Mouse (Mus musculus) right cerebral cortex, adult 18-20 months (tissue): Measurements from ENCODE around the gene Pin1.
"Not testable (repeated sequence)": the region's sequence is repeated elsewhere in the genome, so short reads cannot be mapped to it uniquely, and the experiment has no call there.

Source experiments
- DNase-seq: peaks from one replicate; pipeline ENCODE4 v3.0.0; 2022; ENCODE audit warnings: mixed read lengths

Gene Pin1

GRCm38 (mm10) chr9:20662874-20663273, 11.0 kb downstream of the Pin1 start:
- peak; percentile 29 for DNase-seq

GRCm38 (mm10) chr9:20663956-20664355, 12.1 kb downstream of the Pin1 start:
- DNase-seq: peak; percentile 87

- peak; percentile 60 for DNase-seq
These were observed 12.5 kb downstream of the Pin1 start for GRCm38 (mm10) chr9:20664366-20664765.

GRCm38 (mm10) chr9:20664982-20665637, 13.2 kb downstream of the Pin1 start:
- no peak for DNase-seq

- peak; percentile 28 for DNase-seq
These were observed 14.0 kb downstream of the Pin1 start for GRCm38 (mm10) chr9:20665925-20666324.

GRCm38 (mm10) chr9:20666510-20667034, 14.7 kb downstream of the Pin1 start:
- DNase-seq: no peak

GRCm38 (mm10) chr9:20668065-20668464, 16.2 kb downstream of the Pin1 start:
- DNase-seq: no peak

- no peak for DNase-seq
These were observed 20.2 kb downstream of the Pin1 start for GRCm38 (mm10) chr9:20672047-20672446.

GRCm38 (mm10) chr9:20677892-20678291, 26.0 kb downstream of the Pin1 start:
- DNase-seq: peak; percentile 51

- DNase-seq: no peak
These were observed 28.6 kb downstream of the Pin1 start for GRCm38 (mm10) chr9:20680378-20680958.

GRCm38 (mm10) chr9:20681546-20682388, 29.9 kb downstream of the Pin1 start:
- no peak for DNase-seq

- no peak for DNase-seq
These were observed 30.5 kb downstream of the Pin1 start for GRCm38 (mm10) chr9:20682389-20682722.

- peak; percentile 87 for DNase-seq
These were observed 33.4 kb downstream of the Pin1 start for GRCm38 (mm10) chr9:20685081-20685861.

GRCm38 (mm10) chr9:20689403-20689802, 37.5 kb downstream of the Pin1 start:
- no peak for DNase-seq

- DNase-seq: no peak
These were observed 38.0 kb downstream of the Pin1 start for GRCm38 (mm10) chr9:20689913-20690312.

- not testable (repeated sequence) for DNase-seq
These were observed 38.6 kb downstream of the Pin1 start for GRCm38 (mm10) chr9:20690449-20690848.

- peak; percentile 32 for DNase-seq
These were observed 41.0 kb downstream of the Pin1 start for GRCm38 (mm10) chr9:20692863-20693262.

GRCm38 (mm10) chr9:20694721-20695235, 42.9 kb downstream of the Pin1 start:
- DNase-seq: no peak

GRCm38 (mm10) chr9:20696107-20696712, 44.3 kb downstream of the Pin1 start:
- peak; percentile 49 for DNase-seq

- no peak for DNase-seq
These were observed 45.6 kb downstream of the Pin1 start for GRCm38 (mm10) chr9:20697466-20697865.

GRCm38 (mm10) chr9:20703832-20704380, 52.0 kb downstream of the Pin1 start:
- DNase-seq: peak; percentile 53

- no peak for DNase-seq
These were observed 53.5 kb downstream of the Pin1 start for GRCm38 (mm10) chr9:20705420-20705819.
